Mouse (Mus musculus): ENCODE data around the gene Fam187b.
"Not testable (repeated sequence)": the region's sequence is repeated elsewhere in the genome, so short reads cannot be mapped to it uniquely, and the experiment has no call there.

GRCm38 (mm10) chr7:30940070-30940469 lies 33.5 kb upstream of the Fam187b start:
- not testable (repeated sequence) for TF ChIP-seq CTCF, POLR2A (IDR thresholded peaks at IDR 0.05; ENCODE audit: extremely low read depth, insufficient read depth, low read length)
